Mouse (Mus musculus) cerebellum, adult 2 months (tissue): ENCODE data around the gene Ankrd9.

ENCODE experiments used
- CTCF ChIP-seq: fragments of 200-500 bp; IDR thresholded peaks from 2 replicates; pipeline ENCODE4 v1.5.1; 2011; ENCODE audit warnings: low read depth, mild to moderate bottlenecking, control low read depth, low read length, moderate library complexity, borderline replicate concordance; ENCODE audit not compliant: insufficient read depth
- POLR2A ChIP-seq: fragments of 200-500 bp; IDR thresholded peaks from 2 replicates; pipeline ENCODE4 v1.6.1; 2011; ENCODE audit warnings: low read length, control low read depth, borderline replicate concordance; ENCODE audit not compliant: insufficient read depth

- TF ChIP-seq CTCF: peak; percentile 85
- TF ChIP-seq POLR2A: peak; percentile 20; the same call in 1 of the 2 replicates
Observed at GRCm38 (mm10) chr12:110992128-110992553, 13.3 kb upstream of the Ankrd9 start.
